Mouse (Mus musculus): ENCODE data around the gene Babam2. TPM values are rescaled to one million over a fixed set of nuclear protein-coding genes. Genes with fewer than 3 reads are reported as not detected.
A peak's percentile ranks its signal among the peaks of the same experiment; 100 is the strongest.
"Not testable (repeated sequence)": the region's sequence is repeated elsewhere in the genome, so short reads cannot be mapped to it uniquely, and the experiment has no call there.

Gene Babam2
- total RNA-seq, 2 experiments from 2014 or later: 31.2 to 32.1 TPM

DNA sequence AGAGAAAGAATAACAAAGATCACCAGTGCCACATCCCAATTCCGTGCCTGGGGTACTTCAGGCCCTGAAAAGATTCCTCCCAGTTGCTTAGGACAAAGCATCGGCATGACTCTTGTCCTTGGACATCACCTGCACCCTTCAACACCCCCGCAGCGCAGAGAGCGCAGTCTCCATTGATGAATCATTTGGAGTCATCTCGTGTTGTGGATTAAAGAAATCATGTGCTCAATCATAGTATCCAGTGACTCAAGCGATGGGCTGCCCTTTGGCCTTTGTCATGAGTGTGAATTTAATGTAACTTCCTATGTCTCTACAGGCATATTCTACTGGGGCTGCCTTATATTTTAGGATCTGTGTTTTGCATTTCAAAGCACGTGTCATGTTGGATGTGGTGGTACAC lies 265.9 kb downstream of the Babam2 start:
- DNase-seq (ENCODE audit: low spot score): no peak
- intact Hi-C loops (cut with DNase I): no loop called here

DNA sequence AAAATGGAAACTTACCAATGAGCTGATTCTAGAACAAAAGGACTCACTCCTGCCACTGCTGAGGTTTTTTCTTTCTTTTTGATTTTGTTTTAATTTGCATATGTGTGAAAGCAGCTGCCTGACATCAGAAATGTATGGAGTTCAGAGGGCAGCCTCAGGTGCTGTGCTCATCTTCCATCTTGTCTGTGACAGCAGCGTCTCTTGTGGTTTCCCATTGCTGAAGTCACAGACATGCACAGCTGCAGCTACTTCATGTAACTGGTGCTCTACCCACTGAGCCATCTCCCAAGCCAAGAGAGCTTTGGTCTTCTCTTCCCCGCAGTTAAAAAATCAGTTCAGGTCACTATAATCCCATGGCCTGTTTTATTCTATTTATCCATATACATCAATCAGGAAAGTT lies 266.4 kb downstream of the Babam2 start:
- intact Hi-C loops (cut with DNase I): no loop called here
- DNase-seq (ENCODE audit: low spot score): no peak

DNA sequence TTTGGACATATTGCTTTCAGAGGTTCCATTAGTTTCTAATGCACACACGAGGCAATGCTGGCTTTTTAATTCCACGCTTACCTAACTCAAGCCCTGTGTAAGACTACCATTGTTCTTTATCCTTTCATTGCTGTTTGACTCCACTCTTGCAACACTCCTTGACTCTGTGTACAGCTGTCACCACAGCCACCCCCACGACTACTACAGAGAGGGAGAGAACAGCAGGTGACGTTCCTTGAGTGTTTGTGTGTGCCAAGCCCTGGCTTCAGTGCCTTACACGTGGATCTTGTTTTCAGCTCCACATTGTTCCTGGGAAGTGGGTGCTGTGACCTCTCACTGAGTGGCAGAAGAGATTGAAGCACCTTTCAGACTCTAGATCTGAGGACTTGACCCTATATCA lies 269.3 kb downstream of the Babam2 start:
- intact Hi-C loops (cut with DNase I): no loop called here
- no peak for DNase-seq (ENCODE audit: low spot score)

DNA sequence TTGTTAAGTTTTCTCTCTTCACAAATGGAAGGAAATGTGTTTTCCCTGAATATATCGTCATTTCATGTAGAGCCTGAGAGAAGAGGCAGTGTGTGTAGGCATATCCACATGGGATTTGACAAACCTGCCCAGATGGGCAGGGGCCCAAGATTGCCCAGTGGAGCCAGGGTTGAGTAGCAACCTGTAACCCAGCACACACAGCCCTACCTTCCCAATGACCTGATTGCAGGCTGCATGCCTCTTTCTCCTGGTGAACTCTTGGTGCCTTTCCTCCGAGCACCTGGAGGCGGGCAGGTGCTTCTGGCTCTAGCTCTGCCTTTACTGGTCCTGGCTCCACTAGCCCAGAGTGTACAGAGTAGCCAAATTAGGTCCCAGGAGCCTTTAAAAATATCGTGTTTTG lies 270.0 kb downstream of the Babam2 start:
- no peak for DNase-seq (ENCODE audit: low spot score)
- intact Hi-C loops (cut with DNase I): no loop called here

DNA sequence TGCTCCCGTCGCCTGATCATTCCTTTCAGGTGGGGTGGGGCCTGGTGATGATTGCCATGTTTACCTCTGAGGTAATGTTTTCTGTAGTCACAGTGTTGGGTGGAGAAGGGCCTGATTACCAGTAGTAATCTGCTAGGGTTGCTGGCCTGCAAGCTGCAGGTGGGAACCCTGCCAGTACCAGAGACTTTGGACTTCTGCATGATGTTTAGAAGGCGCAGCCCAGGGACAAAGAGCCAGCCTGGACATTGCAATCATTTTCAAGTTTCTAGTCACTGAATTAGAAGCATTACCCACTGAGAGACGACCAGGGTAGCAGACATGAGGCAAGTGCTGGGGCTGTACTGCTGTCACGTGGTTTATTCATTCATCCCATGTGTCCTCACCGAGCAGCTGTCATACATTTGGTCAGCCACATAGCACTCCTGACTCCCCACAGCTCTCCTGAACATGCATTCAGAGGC lies 270.6 kb downstream of the Babam2 start:
- peak; percentile 14 for DNase-seq (ENCODE audit: low spot score)
- intact Hi-C loops (cut with DNase I): no loop called here

DNA sequence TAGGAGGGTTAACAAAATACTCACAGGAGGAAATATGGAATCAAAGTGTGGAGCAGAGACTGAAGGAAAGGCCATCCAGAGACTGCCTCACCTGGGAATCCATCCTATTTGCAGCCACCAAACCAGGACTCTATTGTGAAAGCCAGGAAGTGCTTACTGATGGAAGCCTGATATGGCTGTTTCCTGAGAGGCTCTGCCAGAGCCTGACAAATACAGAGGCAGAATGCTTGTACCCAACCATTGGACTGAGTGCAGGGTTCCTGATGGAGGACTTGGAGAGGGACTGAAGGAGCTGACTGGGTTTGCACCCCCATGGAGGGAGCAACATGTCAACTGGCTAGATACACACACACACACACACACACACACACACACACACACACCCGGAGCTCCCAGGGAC lies 274.9 kb downstream of the Babam2 start:
- intact Hi-C loops (cut with DNase I); DNase-seq (ENCODE audit: low spot score): not testable (repeated sequence)

DNA sequence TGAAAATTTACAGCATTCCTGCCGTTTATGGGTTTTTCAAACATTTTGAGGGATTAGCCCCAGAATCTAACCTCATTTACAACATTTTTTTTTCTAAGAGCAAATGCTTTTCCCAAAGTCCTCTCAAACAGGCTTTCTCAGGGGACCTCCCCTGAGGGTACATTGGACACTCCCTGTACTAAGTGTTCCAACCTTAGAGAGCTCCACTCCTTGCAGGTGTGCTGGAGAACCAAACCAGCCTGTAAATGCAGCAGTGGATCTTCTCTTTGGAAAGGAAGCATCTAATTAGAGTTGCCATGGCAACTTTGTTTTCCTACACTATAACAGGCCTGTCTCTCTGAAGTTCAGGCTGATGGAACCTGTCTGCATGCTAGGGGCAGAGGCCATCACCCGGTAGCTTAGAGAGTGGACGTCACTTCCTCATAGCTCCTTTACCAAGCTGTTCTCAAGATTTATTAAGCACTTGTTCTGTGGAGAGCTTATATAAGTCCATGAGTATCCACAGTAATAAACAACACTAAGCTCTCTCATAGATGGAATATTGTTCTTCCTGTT lies 277.2 kb downstream of the Babam2 start:
- intact Hi-C loops (cut with DNase I): no loop called here
- no peak for DNase-seq (ENCODE audit: low spot score)

DNA sequence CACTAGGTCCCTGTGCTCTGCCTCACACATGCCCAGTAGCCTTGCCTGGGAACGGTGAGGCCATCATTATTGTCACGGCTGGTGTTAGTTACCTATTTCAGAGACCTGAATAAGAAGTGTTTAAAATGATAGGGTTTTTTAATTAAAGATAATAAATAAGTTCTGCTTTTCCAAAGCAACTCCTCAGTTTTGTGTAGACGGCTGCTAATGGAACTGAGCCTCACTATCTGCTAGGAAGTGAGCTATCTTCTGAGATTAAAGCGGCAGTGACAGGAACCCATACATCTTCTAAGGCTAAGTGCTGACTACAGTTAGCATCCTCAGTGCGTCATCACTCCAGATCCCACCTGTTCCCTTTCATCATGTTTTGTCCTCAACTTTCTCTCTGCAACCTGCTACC lies 284.6 kb downstream of the Babam2 start:
- intact Hi-C loops (cut with DNase I): no loop called here

DNA sequence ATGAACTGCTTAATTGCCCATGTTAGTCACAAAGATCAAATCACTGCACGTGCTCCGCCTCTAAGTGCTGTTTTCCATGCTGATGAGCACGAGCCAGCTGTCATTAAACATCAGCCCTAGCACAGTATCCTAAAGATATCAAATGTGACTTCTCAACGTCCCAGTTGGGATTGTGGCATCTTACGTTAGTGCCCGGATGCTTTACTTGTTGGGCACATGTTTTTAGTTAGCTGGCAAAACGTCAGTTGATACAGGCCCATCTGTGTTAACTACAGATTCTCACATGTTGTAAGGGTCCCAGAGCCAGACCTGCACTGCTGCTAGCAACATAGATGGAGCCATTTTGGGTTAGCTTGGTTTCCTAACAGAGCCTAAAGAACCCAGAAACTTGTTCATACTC lies 285.7 kb downstream of the Babam2 start:
- intact Hi-C loops (cut with DNase I): no loop called here
- no peak for DNase-seq (ENCODE audit: low spot score)

More for the DNA sequence above, 284.6 kb downstream of the Babam2 start:
- DNase-seq (ENCODE audit: low spot score): no peak

DNA sequence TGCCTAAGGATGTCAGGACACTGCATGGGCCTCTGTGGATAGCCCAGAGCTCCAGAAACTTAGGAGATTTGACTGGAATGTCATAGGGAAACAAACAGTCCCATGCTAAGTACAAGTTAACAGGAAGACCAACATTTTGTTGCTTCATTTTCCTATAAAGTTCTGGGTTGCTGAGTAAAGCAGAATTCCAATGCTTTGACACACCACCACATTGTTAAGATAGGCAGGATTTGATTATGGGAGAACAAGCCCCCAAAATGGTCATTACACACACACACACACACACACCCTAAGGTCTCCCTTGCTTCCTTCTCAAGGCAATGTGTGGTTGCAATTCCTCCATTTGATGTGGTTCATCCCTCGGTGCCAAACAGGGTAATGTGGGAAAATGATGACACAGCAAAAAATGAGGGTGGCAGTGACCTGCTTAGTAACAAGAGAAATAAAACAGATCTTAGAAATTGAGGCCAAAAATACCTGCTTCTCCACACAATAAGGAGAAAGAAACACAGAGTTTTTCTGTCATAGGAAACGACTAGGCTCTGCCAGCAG lies 286.4 kb downstream of the Babam2 start:
- intact Hi-C loops (cut with DNase I): no loop called here

DNA sequence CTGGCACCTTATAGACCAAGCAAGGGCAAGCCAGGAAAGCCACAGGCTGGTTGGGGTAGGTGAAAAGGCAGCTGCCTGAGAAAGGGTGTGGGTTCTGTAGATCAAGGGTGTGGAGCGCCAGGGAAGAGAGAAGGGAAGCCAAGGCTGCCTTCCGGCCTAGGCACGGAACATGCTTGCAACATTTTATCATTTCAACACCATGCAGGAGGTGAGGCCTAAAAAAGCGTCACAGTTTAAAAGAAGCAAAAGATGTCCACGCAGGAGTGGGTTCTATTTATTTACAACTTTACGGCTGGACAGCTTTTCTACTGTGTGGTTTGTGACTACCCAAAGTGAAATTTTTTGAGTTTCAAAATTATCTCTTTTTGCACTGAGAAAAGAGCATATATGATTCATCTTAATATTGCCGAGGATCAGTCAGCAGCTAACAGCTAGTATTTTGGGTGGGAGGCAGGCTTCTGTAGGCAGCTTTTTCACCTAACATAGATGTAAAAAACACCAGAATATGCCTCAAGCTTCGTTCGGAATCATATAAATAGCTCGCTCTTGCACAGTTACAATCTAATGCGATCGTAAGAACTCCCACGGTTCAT lies 287.0 kb downstream of the Babam2 start:
- intact Hi-C loops (cut with DNase I): no loop called here
- no peak for DNase-seq (ENCODE audit: low spot score)

More for the DNA sequence above, 286.4 kb downstream of the Babam2 start:
- DNase-seq (ENCODE audit: low spot score): no peak

DNA sequence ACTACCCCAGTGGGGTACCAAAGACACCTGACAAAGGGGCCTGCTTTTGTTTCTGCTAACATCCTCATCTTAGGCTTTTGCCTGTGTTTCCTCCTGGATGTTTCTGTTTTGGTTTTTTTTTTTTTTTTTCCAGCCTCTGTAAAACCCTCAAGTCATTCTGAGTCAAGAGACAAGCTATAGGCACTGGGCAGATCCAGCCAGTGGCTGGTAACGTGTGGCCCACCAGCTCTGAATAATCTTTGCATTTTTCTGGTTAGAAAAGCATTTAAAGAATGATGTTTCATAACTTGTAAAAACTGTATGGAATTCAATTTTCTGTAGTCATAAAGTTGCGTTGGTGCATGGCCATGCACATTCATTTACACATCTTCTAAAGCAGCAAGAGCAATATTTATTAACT lies 287.5 kb downstream of the Babam2 start:
- intact Hi-C loops (cut with DNase I): no loop called here

DNA sequence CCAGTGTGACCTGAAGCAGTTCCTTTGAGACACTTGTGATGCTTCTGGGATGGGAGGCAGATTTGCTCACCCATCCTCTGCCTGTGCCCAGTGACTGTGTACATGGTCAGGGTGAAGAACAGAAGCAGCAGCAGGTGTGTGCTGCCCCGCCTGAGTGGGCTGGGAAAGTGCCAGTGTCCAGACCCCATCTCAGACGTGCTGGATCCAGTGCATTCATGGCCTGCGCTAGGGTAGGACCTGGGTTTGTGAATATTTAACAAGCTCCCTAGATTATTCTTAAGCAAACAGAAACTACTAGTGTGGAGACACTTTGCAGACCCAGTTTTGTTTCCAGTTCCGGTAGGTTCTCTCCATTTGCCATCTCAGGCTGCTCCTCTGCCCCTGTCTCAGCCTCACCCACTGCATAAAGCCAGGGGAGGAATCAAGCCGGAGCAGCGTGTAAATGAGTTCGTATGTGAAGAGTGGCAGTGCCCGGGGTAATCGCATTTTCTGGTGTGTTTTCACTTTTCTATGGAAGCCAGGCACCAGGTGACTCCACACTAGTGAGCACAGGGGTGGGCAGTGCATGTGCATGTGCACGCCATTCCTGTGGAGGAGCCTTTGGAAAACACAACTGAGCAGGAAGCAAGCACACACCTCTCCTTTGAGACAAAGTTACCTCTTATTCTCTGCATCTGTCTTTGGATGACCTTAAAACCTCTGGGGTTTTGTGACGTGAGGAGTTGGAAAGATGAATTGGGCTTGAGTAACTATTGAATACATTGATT lies 290.2 kb downstream of the Babam2 start:
- intact Hi-C loops (cut with DNase I): no loop called here
- no peak for DNase-seq (ENCODE audit: low spot score)

More for the DNA sequence above, 287.5 kb downstream of the Babam2 start:
- DNase-seq (ENCODE audit: low spot score): no peak

DNA sequence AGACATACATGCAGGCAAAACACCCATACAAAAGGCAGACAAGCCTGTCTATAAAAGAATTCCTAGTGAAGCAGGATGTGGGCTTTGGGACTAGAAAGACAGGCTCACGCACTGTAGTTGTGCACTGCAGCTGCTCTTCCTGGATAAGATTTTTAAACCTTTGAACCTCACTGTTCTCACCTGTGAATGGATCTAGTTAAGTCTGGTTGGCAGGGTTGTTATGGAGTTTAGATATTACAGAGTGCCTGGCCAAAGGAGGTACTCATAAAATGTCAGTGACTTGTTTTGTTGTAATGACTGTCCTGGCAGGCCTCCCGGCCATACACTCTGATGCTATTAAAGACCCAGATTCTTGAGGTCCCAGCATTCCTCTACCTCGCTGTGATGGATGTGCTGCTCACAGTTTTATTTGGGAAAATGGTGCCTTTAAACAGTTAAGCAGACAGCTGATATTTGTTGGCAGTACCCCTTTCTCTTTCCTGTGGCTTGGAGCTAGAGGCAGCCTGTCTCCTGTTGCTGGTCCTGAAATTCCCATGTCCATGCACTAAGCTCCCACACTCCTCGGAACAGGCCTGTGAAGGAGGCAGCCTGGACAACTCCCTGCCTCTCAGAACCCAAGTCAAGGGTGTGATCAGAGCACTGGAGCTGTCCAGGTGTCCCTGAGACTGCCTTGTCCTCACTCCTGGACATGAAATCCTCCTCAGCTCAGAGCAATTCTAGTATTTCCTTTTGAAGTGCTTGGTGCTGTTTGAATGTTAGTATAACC lies 299.9 kb downstream of the Babam2 start:
- intact Hi-C loops (cut with DNase I): no loop called here
- DNase-seq (ENCODE audit: low spot score): no peak

DNA sequence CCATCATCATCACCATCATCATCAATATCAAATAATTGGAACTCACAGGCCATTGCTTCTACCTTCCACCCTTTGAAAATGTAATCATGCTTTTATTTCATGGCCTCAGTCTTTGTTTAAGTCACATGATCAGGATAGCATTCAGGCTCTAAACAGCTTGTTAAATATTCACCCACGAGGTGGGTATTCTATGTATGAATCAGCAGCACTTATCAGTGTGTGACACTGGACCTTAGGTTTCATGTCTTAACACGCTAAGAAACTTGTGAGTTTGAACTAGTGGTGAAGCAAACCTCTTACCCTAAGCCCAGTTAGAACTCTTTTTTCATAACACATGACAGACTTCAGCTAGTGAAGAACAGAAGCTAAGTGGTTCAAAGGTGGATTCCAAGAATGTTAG lies 301.3 kb downstream of the Babam2 start:
- intact Hi-C loops (cut with DNase I): no loop called here
- DNase-seq (ENCODE audit: low spot score): no peak

DNA sequence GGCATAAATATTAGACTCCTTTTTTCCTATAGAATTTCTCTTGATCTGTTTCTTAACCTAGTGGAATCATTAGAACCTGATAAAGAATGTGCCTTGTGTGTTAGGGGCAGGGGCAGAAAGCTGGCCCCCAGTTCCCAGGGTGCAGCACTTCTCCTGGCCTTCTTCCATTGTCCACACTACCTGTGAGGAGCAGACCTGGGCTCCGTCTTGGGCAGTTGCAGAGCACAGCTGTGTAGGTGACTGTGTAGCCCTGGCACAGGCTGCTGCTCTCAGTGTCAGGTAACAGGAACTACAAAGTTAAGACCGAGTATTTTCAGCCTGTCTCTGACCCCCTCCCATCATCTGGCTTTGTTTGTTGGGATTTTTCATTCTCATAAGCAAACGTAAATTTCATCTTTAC lies 302.6 kb downstream of the Babam2 start:
- no peak for DNase-seq (ENCODE audit: low spot score)
- intact Hi-C loops (cut with DNase I): no loop called here

DNA sequence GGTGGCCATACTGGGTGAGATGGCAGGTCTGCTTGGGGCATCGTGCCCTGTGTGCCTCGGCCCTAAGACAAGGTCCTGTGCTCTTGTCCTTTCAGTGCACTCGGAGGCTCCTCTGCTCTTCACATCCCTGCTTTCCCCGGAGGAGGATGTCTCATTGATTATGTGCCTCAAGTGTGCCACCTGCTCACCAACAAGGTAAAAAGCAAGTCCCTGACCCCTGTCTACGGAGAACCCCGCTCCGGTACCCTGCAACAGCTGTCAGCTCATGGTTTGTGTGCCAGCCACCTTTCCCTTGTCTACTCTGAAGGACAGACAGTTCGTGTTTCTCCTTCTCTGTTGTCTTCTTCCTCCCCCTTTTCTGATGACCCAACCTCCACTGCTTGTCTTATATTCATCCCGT lies 303.8 kb downstream of the Babam2 start:
- DNase-seq (ENCODE audit: low spot score): no peak
- intact Hi-C loops (cut with DNase I): no loop called here

DNA sequence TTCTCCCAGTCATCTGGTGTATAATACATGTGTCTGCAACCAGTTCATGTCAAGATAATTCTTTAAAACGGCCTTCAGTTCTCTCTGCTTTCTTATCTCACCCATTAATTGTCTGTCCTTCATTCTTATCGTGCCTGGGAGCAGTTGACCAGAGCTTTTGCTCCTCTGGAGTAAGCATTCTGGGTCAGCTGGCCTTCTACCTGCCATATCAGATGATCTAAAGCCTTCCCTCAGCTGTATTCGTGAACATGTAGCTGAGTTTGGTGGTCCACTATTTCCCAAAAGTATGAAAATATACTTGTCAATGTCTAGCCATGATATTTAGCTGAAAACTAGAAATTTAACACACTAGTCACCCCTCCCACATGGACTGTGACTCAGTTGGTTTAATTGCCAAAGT lies 304.3 kb downstream of the Babam2 start:
- intact Hi-C loops (cut with DNase I): no loop called here
- DNase-seq (ENCODE audit: low spot score): no peak

DNA sequence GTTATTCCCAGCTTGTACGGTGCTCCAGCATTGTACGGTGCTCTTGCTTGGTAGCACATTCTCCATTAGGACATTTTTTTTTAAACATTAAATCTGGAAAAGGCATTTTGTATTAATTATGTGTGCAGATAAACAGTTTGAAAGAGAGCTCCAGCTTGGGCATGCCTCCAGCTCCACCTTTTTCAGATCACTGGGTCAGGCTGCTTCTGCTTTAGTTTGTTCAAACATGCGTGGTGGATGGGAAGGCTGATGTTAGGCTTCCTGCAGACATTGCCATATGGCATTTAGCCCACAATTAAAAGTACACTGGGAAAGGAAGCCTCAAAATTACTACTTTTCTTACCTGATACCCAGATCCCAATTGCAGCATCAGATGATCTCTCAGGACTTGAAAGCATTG lies 310.9 kb downstream of the Babam2 start:
- no peak for DNase-seq (ENCODE audit: low spot score)
- intact Hi-C loops (cut with DNase I): no loop called here

DNA sequence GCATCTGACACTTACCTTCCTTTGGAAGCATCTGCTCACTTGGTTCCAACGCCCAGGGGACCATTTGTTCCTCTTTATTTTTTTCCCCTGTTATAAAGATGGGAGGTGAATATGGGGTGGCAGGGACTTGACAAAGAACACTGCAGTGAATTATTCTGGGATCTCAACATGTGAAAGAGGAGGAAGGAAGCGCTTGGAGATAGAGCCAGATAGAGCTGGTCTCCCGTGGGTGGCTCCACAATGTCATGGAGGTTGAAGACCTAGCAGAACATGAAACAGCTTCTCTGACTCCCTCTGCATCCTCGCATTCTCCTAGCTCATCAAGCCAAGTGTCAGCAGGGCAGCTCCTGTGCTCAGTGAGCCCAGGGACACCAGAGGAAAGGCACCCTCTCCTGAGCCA lies 312.6 kb downstream of the Babam2 start:
- intact Hi-C loops (cut with DNase I): no loop called here
- DNase-seq (ENCODE audit: low spot score): no peak
